Mouse (Mus musculus) intestine, embryonic 15.5 days (tissue): ENCODE results near the gene Sec22c. TPM values are rescaled to one million over a fixed set of nuclear protein-coding genes. Genes with fewer than 3 reads are reported as not detected.

Source experiments
- ATAC-seq: fragments of 200-750 bp; cut with Nextera tagmentation; 2 replicates; pipeline ENCODE4 v1.8.0; 2017; ENCODE audit warnings: moderate TSS enrichment, moderate library complexity
- H3K27ac ChIP-seq: fragments of 300-500 bp; sonication (generic); 2 replicates; pipeline ENCODE4 v1.5.1; 2015; ENCODE audit warnings: mild to moderate bottlenecking, inconsistent platforms
- H3K27me3 ChIP-seq: fragments of 300-500 bp; sonication (generic); replicated peaks from 2 replicates; pipeline ENCODE4 v1.6.1; 2015; ENCODE audit warnings: inconsistent platforms
- H3K36me3 ChIP-seq: fragments of 300-500 bp; sonication (generic); 2 replicates; pipeline ENCODE4 v1.6.1; 2015; ENCODE audit warnings: inconsistent platforms
- H3K4me1 ChIP-seq: fragments of 300-500 bp; sonication (generic); replicated peaks from 2 replicates; pipeline ENCODE4 v1.6.1; 2015; ENCODE audit warnings: inconsistent platforms
- H3K4me2 ChIP-seq: fragments of 300-500 bp; sonication (generic); replicated peaks from 2 replicates; pipeline ENCODE4 v1.6.1; 2015; ENCODE audit warnings: mild to moderate bottlenecking, inconsistent platforms
- H3K4me3 ChIP-seq: fragments of 300-500 bp; sonication (generic); replicated peaks from 2 replicates; pipeline ENCODE4 v1.5.1; 2015; ENCODE audit warnings: inconsistent platforms
- H3K9ac ChIP-seq: fragments of 300-500 bp; sonication (generic); 2 replicates; pipeline ENCODE4 v1.6.1; 2015; ENCODE audit warnings: inconsistent platforms
- H3K9me3 ChIP-seq: fragments of 300-500 bp; sonication (generic); 2 replicates; pipeline ENCODE4 v1.6.1; 2016; ENCODE audit warnings: inconsistent platforms
- WGBS: fragments of 180-500 bp; shearing (Covaris S2); methylation state at CpG from one replicate; pipeline ENCODE4 v1.1.7; 2015; 5-methylcytosine and 5-hydroxymethylcytosine counted together
- polyA plus RNA-seq: library from polyadenylated mRNA; unstranded; fragments of >200 nt; fragmentation: Nextera tagmentation; extraction: Ambion mirVana; gene quantifications from 2 replicates; pipeline ENCODE4 v1.2.1, GENCODE M21; 2015

The Sec22c gene
- polyA plus RNA-seq, 1 experiment from 2014 or later: 14.5 TPM

- ATAC-seq: peak; percentile 99
- no peaks in the 10 kb centered on the region for H3K9me3 ChIP-seq
- peaks cover 11% of the 10 kb centered on the region; the same call in 1 of the 2 replicates for H3K4me1 ChIP-seq
- 4% methylated on average over 37 of the region's 37 CpGs for WGBS
- H3K36me3 ChIP-seq: 0 out of 2 replicates have a peak, but pooled peaks cover 4% of the 10 kb centered on the region
- peak within 1 kb of the TSS; percentile 82 for H3K4me3 ChIP-seq
- peak within 1 kb of the TSS; percentile 85 for H3K9ac ChIP-seq
- peak within 1 kb of the TSS; percentile 68 for H3K4me2 ChIP-seq
- peak within 1 kb of the TSS; percentile 97 for H3K27ac ChIP-seq
- H3K27me3 ChIP-seq: no peaks in the 10 kb centered on the region
Observed at GRCm38 (mm10) chr9:121709898-121710583, 4.8 kb upstream of the Sec22c start, which contains the start of gene Ss18l2. Gene Ss18l2, plus strand, starts transcription at chr9:121710329.

GRCm38 (mm10) chr9:121708506-121709486 is 3.5 kb upstream of the Sec22c start:
- WGBS: 67% methylated on average over 7 of the region's 7 CpGs
- no peak for ATAC-seq

GRCm38 (mm10) chr9:121707801-121708200 is 2.5 kb upstream of the Sec22c start:
- Histone ChIP-seq H3K9me3 (no peaks in the 10 kb centered on the region), H3K4me3 (no peak overlapping the region), H3K27me3 (no peaks in the 10 kb centered on the region), H3K36me3 (no peaks in the 10 kb centered on the region), H3K27ac (no peak overlapping the region), H3K4me2 (no peak overlapping the region), H3K4me1 (peaks cover 20% of the 10 kb centered on the region), H3K9ac (no peak overlapping the region)
- no peak for ATAC-seq
- WGBS: 62% methylated on average over 6 of the region's 6 CpGs

More at GRCm38 (mm10) chr9:121708506-121709486, 3.5 kb upstream of the Sec22c start:
- H3K4me2 ChIP-seq: no peak overlapping the region
- no peak overlapping the region for H3K9ac ChIP-seq
- no peaks in the 10 kb centered on the region for H3K9me3 ChIP-seq
- H3K36me3 ChIP-seq: 0 out of 2 replicates have a peak, but pooled peaks cover 4% of the 10 kb centered on the region
- H3K4me3 ChIP-seq: no peak overlapping the region
- H3K27ac ChIP-seq: no peak overlapping the region
- H3K4me1 ChIP-seq: peaks cover 16% of the 10 kb centered on the region
- H3K27me3 ChIP-seq: no peaks in the 10 kb centered on the region

DNA sequence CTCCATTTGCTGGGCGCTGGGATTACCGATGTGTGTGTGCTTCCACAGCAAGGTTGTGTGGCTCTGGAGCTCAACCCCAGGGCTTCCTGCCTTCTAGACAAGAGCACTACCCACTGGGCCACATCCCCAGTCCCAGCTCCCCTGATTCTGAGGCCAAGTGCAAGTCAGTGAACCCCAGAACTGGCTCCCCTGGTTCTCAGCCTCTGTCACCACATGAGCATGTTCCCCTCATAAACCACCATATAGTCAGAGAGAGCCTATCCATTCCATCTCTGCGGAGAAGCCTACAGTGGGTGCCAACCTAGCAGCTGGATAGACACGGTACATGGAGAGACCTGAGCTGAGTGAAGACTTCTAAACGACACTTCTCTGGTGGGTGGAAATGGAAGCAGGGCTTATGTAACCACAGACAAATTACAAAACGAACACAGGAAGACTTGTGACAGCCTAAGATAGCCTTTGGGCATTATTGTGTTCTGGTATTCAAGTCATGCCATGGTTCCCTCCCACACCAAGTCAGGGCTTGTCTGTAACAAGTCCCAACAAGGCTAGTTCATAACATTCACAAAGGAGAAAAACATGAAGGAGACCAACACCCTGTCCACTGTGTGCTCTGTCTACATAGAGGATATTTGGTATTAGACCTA is 862 bp upstream of the Sec22c start:
- ATAC-seq: no peak

GRCm38 (mm10) chr9:121704261-121704645 is 1.0 kb downstream of the Sec22c start:
- Histone ChIP-seq H3K4me1 (peaks cover 17% of the 10 kb centered on the region), H3K9me3 (no peaks in the 10 kb centered on the region), H3K4me2 (peak overlapping the region; percentile 92), H3K4me3 (peak overlapping the region; percentile 86), H3K27me3 (no peaks in the 10 kb centered on the region), H3K27ac (no peak overlapping the region), H3K9ac (peak overlapping the region; percentile 70; the same call in 1 of the 2 replicates), H3K36me3 (no peaks in the 10 kb centered on the region)
- ATAC-seq: no peak
- 34% methylated on average over 11 of the region's 11 CpGs for WGBS

More for the DNA sequence above, 862 bp upstream of the Sec22c start:
- Histone ChIP-seq H3K9me3 (no peaks in the 10 kb centered on the region), H3K27me3 (no peaks in the 10 kb centered on the region), H3K4me3 (no peak overlapping the region), H3K4me1 (peaks cover 20% of the 10 kb centered on the region), H3K9ac (no peak overlapping the region), H3K27ac (peak overlapping the region; percentile 91; the same call in 1 of the 2 replicates), H3K36me3 (no peaks in the 10 kb centered on the region), H3K4me2 (no peak overlapping the region; the same call in 1 of the 2 replicates)
- WGBS: 79% methylated on average over 6 of the region's 6 CpGs

DNA sequence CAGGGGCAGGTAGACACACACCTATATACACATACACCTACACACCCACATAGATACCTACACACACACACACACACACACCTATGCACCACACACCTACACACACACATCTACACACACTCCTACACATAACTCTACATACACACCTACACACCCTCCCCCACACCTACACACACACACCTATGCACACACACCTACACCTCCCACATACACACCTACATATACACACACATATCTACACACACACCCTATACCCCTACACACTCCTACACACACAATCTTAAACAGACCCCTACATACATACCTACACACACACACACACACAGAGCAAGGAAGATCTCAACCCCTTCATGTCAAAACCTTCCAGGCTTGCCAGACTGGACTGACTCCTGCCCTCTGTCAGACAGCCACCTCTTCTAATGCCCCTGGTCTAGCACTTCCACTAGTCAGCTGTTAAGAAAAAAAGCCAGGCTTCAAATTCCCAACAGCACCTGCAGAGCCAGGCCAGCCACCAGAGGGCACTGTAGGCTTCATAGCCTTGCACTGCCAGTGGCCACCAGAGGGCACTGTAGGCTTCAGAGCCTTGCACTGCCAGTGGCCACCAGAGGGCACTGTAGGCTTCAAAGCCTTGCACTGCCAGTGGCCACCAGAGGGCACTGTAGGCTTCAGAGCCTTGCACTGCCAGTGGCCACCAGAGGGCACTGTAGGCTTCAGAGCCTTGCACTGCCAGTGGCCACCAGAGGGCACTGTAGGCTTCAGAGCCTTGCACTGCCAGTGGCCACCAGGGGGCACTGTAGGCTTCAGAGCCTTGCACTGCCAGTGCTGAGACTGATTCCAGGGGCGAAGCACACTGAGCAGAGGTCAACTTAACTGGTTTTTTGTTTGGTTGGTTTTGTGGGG is 7.9 kb downstream of the Sec22c start:
- no peaks in the 10 kb centered on the region for H3K27me3 ChIP-seq
- H3K9me3 ChIP-seq: no peaks in the 10 kb centered on the region
- H3K27ac ChIP-seq: no peak overlapping the region
- no peaks in the 10 kb centered on the region for H3K4me1 ChIP-seq
- no peak overlapping the region for H3K4me3 ChIP-seq
- no peak overlapping the region for H3K4me2 ChIP-seq
- 0 out of 2 replicates have a peak, but pooled peaks cover 3% of the 10 kb centered on the region for H3K36me3 ChIP-seq
- H3K9ac ChIP-seq: no peak overlapping the region
- WGBS: 89% methylated on average over 1 of the region's 1 CpGs
- peak; percentile 41; the same call in 1 of the 2 replicates for ATAC-seq

GRCm38 (mm10) chr9:121696626-121697025 is 8.7 kb downstream of the Sec22c start:
- no peak for ATAC-seq
- WGBS: 91% methylated on average over 9 of the region's 9 CpGs

DNA sequence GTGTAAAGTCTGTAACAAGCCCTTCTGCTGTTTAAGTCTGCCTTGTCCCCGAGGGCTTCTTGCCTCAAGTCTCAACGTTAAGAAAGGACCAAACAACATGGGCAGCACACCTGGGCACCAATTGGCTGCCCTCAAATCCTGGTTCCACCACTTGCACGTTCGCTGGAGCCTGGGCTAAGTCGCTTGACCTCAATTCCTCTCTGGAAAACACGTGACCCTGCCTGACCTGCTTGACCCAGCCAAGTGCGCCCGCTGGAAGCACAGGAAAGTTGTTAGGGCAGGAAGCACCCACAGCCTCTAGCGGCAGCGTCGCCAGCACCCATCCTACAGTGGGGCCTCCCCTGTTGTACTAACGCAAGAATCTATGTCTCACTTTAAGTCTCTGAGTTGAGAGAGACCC is 10.6 kb downstream of the Sec22c start:
- Histone ChIP-seq H3K9me3 (no peaks in the 10 kb centered on the region), H3K9ac (no peak overlapping the region), H3K4me1 (no peaks in the 10 kb centered on the region), H3K27me3 (no peaks in the 10 kb centered on the region), H3K4me2 (no peak overlapping the region), H3K36me3 (0 out of 2 replicates have a peak, but pooled peaks cover 8% of the 10 kb centered on the region), H3K27ac (no peak overlapping the region), H3K4me3 (no peak overlapping the region)
- ATAC-seq: no peak
- WGBS: 80% methylated on average over 12 of the region's 12 CpGs

More at GRCm38 (mm10) chr9:121696626-121697025, 8.7 kb downstream of the Sec22c start:
- H3K36me3 ChIP-seq: 0 out of 2 replicates have a peak, but pooled peaks cover 3% of the 10 kb centered on the region
- H3K9ac ChIP-seq: no peak overlapping the region
- no peak overlapping the region for H3K4me3 ChIP-seq
- H3K9me3 ChIP-seq: no peaks in the 10 kb centered on the region
- H3K4me2 ChIP-seq: no peak overlapping the region
- H3K27ac ChIP-seq: no peak overlapping the region
- H3K4me1 ChIP-seq: no peaks in the 10 kb centered on the region
- H3K27me3 ChIP-seq: no peaks in the 10 kb centered on the region

DNA sequence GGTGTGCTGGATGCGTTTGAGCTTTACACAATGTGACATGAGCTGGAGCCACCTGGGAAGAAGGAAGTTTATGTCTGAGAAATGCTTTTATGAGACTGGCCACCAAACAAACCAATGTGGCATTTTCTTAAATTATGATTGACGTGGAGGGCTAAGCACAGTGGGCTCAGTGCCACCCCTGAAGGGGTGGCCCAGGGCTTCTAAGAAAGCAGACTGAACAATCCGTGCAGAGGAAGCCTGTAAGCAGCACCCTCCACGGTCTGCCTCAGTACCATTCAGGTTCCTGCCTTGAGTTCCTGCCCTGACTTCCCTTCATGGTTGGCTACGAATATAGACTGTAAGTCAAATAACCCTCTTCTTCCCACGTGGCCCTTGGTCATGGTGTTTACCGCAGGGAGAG is 14.6 kb downstream of the Sec22c start:
- no peak overlapping the region for H3K4me3 ChIP-seq
- H3K27ac ChIP-seq: no peak overlapping the region
- H3K27me3 ChIP-seq: no peaks in the 10 kb centered on the region
- H3K4me1 ChIP-seq: no peaks in the 10 kb centered on the region
- WGBS: 87% methylated on average over 7 of the region's 7 CpGs
- no peak overlapping the region for H3K9ac ChIP-seq
- peaks cover 14% of the 10 kb centered on the region for H3K36me3 ChIP-seq
- no peak for ATAC-seq
- no peak overlapping the region for H3K4me2 ChIP-seq
- H3K9me3 ChIP-seq: no peaks in the 10 kb centered on the region

DNA sequence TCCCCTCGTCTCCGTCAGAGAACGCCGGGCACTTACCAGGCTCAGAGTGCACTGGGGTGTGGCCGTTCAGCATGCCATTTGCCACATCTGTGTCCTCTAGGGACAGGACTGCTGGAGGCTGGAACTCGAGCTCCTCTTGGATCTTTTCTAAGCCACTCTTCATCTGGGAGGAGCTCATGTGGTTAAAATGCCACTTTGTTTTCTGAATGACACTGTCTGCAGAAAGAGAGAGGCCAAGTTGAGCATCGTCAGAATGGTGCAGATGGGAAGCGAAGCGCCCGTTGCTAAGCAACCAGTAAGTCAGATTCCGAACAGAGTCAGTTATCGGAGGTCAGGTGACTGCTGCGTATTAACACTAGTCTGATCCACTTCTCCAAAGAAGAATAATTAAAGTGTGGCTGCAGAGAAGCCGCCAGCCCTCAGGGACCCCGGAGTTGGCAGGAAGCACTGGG is 15.1 kb downstream of the Sec22c start:
- WGBS: 79% methylated on average over 15 of the region's 15 CpGs
- Histone ChIP-seq H3K27me3 (no peaks in the 10 kb centered on the region), H3K9ac (no peak overlapping the region), H3K27ac (no peak overlapping the region), H3K36me3 (peaks cover 18% of the 10 kb centered on the region), H3K9me3 (no peaks in the 10 kb centered on the region), H3K4me1 (no peaks in the 10 kb centered on the region), H3K4me2 (no peak overlapping the region), H3K4me3 (no peak overlapping the region)
- ATAC-seq: no peak

DNA sequence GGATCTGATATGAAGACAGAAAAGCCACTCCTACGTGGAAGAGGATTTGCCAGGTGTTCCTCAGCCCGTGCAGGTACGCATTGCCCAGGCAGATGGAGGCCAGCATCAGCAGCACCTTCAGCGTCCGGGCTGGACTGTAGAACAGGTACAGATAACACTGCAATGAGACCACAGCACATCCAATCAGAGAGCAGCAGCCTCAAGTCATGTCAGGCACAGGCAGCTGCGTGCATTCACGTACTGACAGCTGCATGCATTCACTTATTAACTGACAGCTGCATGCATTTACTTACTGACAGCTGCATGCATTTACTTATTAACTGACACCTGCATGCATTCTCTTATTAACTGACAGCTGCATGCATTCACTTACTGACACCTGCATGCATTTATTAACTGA is 20.6 kb downstream of the Sec22c start:
- H3K4me1 ChIP-seq: 0 out of 2 replicates have a peak, but pooled peaks cover 1% of the 10 kb centered on the region
- no peak overlapping the region for H3K4me3 ChIP-seq
- peaks cover 14% of the 10 kb centered on the region for H3K36me3 ChIP-seq
- no peak overlapping the region for H3K4me2 ChIP-seq
- H3K9me3 ChIP-seq: no peaks in the 10 kb centered on the region
- H3K27ac ChIP-seq: no peak overlapping the region
- no peak for ATAC-seq
- H3K27me3 ChIP-seq: no peaks in the 10 kb centered on the region
- 69% methylated on average over 7 of the region's 7 CpGs for WGBS
- H3K9ac ChIP-seq: no peak overlapping the region
